Mouse (Mus musculus) cerebellum, adult 9-11 months (tissue): ENCODE data around the gene Tsc22d1.

ENCODE experiments used
- DNase-seq: peaks from one replicate; pipeline ENCODE4 v3.0.0; 2022

Gene Tsc22d1

DNA sequence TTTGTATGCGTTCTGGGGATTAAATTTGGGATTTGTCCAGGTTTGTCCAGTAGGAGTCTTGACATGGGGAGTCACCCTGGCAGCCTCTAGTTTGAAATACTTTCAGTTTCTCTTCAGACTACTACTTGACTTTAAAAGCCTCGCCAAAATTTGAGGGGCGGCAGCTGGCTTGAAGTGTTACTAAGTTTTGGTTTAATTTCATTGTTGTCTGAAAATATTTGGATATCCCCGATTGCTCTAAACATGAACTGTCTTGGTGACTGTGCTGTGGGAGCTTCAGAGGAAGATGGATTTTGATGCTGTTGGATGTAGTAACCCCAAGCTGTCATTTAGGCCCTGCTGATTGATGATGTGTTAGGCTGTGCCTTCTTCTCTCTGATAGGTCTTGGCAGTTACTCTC is 34.2 kb downstream of the Tsc22d1 start:
- no peak for DNase-seq

DNA sequence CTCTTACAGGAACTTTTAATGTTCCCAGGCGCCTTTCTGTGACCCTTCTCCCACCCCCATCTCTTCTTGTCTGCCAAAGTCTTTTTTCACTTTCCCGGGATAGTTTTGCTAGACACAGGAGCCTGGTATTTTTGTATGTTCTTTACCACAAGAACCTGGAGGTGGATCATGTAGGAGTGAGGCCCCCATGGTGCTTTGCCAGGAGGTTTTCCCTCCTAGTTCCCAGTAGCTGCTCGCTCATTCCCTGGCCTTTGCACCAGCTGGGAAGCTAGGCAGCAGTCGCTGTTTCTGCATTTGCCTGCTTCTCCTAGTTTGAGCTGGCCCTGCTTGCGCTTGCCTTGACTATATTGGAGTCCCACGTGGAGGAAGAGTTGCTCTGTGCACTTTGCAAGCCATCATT is 36.2 kb downstream of the Tsc22d1 start:
- DNase-seq, result no peak

DNA sequence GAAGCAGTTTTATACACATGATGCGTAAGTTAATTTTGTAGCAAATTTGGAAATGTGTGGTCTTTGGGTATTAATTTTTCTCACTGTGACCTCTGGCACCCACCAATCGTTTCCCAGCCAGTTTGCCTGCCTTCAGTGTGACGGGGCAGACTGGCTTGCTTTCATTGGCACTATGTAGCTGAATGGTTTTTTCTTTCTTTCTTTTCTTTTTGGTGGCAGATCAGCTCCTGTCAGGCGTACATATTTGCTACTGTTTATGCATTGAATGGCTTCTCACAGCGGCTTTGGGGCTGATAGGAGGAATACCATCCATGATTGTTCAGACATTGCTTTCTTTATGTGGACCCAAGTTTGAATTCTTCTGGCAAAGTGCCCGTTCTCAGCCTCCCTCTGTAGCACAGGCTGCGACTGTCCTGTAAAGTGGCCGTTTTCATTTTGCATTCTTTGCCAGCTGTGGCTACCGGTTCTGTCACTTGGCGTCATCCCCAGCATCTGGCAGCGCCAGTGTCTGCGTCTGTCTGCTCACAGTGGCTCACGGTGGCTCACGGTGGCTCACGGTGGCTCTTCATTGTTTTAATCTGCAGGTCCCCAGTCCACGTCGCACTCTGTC is 38.1 kb downstream of the Tsc22d1 start:
- no peak for DNase-seq

DNA sequence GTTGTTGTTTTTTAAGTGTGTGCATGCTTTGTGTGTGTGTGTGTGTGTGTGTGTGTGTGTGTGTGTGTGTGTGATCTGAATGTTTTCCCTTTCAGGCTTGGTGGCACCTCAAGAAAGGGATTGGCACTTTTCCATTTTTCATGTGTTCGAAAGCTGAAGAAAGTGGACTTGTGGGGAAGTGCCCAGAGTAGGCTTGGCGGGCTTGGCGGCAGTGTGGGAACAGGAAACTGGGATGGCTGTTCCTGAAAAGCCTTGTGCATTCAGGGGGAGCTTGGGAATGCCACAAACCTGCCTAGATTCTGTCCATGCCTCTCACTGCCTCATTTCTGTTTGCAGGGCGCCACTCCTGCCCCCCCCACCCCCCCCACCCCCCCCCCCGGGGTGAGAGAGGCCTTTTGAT is 39.9 kb downstream of the Tsc22d1 start:
- DNase-seq, result no peak

DNA sequence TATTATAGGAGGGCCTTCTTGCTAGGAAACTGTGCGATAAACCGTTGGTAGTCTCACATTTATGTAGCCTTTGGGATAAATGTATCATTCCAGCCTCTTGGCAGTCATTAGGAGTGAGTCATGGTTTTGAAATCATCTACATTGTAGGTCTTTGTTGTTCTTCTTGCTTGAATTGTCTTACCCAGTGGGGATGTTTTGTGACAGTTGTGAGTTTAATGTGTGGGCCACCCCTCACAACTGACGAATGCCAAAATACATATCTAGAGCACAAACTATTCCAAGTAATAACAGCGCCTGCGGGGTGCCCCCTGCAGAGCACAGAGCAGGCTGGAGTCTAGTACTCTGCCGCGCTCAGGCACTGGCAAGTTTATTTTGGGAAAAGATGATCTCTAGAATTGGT is 40.4 kb downstream of the Tsc22d1 start:
- no peak for DNase-seq

DNA sequence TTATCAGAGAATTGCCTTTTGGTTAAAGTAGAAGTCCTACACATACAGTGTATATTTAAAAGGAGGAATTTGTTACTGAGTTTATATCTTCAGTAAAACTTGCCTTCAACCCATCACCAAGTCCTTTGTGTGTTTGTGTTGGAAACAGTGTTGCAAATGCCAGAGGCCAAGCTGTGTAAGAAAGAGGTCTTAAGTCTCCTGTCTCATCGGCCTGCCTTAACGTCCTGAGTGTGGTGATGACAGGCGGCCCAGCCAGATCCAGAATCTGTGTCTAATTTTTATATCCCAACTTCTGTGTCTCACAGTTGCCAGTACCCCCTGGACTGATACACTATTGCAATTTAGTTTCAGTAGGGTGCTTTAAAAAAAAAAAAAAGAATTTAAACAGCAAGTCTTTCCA is 42.9 kb downstream of the Tsc22d1 start:
- DNase-seq, result no peak

DNA sequence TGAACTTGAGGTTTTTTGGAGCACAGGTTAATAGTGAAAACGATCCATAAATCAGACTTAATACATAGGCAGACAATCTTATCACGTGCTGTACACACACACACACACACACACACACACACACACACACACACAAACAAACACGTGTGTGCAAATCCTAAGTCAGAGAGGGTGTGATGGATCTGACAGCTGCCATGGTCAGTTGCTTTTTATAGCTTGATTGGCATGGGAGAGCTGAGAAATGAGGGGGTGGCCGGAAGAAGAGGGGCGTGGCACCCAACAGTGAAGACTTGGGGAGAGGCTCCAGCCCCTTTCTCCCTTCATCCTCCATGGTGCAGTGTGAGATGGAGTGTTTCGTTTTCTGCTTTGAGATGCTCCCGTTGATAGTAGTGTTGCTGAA is 45.4 kb downstream of the Tsc22d1 start:
- no peak for DNase-seq

DNA sequence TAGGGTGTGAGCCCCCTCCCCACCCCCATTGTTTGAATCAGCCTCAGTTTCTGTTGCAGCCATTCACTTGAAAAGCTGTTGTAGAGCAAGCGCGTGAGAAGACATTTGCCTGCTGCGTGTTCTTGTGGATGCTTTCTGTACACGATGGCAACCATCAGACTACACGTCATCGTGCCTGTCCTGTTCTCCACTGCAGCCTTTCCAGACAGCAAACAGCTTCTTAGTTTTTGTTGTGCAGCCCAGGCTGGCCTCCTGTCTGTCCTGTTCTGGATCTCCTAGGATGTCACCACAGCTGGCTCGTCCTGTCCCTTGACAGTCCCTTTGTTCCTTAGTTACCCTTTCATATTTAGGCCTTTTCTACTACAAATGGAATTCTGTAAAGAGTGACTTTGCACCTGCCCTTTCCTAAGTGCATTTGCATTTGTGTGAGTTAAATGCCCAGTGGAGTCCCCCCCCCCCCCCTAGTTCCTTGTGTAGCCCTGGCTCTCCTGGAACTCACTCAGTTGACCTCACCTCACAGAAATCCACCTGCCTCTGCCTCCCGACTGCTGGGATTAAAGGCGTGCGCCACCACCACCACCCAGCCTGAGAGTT is 46.5 kb downstream of the Tsc22d1 start:
- no peak for DNase-seq

DNA sequence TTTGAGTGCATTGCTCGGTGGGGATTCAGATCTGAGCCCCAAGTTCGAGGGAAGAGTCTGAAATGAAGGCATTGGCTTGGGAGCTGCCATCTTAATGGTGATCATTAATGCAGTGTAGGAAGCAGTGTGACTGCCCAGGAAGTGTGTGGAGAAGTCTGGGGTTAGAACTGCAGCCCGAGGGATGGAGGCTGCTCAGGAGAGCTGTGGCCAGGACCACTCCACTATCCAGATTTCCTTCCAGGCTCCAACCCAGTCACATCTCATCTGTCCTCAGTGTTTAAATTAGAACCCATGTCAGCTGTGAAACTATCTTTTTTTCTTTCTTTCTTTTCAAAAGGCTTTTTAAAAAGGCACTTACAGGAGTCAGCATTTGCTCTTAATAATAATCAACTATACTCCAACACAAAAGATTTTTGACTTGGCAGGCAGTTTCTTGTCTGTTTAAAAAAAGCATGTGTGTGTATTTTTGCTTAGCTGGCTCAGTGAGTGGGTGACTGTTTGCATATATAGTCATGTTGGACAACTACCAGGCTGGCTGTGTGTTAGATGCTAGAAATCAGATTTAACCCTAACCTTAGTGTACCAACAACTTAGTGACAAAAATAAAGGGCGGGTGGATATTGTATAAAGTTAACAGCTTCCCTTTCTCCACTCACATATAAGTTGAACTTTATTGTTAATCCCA is 48.8 kb downstream of the Tsc22d1 start:
- DNase-seq, result no peak

DNA sequence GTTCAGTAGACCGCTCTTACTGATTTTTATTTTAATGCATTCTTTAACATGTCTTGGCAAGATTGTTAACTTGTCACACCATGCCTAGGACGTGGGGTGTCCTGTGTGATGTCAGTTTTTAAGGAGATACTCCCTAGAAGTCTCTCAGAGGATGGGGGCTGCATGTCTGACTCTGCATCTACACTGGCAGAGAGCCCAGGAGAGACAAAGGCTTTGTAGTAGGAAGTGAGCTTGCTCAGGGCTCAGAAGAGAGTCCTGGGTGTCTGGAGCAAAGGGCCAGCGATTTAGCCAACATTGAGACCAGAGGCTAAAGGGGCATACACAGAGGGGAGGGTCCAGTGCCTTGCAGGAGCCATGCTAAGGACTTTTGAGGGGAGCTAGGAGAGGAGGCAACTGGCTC is 50.2 kb downstream of the Tsc22d1 start:
- DNase-seq, result no peak

DNA sequence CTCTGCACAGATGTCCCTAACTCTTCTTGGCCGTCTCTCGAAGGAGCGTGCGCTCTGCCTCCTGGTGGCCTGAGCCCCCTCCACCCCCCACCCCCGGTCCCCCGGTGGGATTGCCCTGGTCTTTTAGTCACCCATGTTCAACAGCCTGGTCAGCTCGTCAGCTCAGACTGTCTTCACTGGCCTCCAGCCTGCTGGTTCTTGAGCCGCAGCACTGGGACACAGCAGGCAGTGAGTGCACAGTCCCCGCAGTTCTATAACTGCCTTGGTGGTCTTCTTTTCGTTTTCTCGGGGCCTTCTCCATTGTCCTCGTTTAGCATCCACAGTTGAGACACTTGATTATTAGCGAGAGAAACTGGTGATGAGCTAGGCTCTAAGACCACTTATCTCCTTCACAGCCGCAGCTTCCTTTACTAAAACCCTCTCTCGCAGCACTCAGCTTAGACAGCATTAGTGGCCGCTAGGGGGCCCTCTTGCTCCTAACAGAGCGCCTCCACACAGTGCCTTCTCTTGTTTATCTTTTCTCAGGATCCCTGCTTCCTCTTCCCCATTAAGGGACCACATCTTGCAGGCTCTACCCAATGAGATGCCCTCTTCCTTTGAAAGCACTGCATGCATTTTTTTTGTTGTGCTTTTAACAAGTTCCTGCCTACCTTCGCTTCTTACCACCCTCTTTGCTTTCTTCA is 52.0 kb downstream of the Tsc22d1 start:
- peak; percentile 63 for DNase-seq

DNA sequence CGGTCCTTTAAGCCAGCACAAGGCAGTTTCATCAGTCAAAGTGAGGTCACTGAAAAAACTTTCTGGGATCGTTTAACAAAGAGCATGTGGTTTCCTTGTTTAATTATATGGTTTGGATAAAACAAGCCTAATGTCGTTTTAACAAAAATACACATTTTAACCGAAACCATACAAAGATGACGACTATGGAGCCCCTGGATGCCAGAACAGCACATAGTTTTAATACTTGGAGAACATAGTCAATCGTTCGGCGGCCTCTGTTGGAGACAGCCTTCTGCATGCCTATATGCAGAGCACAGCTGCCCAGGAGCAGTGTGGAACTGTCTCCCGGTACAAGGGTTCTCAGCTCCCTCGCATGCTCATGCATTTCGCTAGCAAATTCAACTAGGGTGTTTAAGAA is 53.2 kb downstream of the Tsc22d1 start:
- no peak for DNase-seq

DNA sequence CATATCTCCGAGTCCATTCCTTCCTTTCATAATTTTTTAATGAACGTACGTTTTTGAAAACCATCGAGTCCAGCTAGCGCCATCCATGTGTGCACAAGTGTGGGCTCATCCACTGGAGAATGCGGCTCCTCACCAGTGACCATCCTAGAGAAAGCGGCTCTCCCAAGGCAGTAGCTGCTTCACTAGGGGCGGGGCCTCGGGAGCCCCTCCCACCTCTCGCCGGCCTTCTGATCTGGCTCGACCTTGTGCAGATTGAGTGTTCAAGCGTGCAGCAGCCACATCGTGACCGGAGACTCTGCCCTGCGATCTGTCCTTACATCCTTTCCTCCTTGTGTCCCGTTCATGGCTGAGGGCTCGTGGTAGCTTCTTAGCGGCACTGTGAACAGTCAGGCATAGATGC is 56.5 kb downstream of the Tsc22d1 start:
- no peak for DNase-seq

DNA sequence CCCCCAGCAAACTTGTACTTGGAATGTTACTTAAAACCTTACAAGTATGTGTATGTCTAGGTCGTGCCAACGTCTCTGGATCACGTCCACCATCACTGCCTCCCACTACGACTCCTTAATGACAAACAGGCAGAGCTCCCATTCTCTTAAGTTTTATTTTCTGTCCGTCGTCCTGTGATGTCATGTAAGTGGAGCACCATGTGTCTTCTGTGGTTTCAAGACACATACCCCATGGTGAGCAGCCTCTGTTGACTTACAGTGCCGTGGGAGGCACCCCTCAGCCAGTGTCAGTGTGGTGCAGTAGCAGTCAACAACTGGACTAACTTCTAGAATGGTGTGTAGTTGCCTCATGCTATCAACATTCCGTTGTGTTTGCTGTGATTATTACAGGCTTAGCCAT is 57.7 kb downstream of the Tsc22d1 start:
- DNase-seq, result no peak

DNA sequence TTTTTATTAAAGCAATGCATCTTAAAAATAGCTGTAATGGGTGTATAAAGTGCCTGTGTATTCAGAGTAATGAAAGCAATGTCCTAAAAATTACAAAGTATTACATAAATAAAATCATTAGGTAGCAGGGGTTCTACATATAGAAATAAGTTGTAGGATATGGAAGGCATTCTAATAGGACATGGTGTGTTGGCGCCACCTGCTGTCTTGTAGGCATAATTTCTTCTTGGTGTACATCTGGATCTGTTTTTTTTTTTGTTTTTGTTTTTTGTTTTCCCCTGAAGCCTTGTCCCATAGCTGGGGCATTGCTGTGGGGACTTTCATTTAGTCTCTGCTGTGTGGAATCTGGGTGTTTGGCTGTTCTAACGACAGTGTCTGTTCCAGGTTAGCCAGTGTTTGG is 58.6 kb downstream of the Tsc22d1 start:
- DNase-seq, result no peak

DNA sequence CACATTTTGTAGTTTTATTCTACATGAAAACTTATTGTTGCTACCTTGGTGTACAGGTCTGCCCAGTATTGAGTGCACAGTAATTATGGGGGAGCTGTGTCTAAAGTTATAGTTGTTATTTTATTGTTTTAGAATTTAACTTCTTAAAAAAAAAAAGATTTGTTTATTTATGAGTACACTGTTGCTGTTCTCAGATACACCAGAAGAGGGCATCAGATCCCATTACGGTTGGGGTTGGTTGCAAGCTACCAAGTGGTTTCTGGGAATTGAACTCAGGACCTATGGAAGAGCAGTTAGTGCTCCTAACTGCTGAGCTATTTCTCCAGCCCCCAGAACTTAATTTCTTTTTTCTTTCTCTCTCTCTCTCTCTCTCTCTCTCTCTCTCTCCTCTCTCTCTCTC is 59.4 kb downstream of the Tsc22d1 start:
- no peak for DNase-seq

DNA sequence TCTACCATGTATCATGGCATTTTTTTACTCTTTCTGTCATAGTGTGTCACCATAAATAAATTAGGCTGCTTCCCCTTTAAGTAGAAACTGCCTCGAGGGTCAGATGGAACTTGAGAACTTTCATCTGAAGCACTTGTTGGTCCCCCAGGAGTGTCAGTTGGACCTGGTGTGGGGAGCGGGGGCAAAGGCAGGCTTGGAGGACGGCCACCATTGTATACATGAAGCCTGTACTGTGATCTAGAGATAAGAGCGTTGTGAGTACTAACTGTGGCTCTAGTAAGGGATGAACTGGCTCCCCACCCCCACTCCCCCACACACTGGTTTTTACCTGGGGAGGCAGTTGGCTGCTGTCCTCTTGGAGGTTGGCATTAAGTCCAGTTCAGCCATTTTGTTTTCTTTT is 62.0 kb downstream of the Tsc22d1 start:
- DNase-seq, result no peak

DNA sequence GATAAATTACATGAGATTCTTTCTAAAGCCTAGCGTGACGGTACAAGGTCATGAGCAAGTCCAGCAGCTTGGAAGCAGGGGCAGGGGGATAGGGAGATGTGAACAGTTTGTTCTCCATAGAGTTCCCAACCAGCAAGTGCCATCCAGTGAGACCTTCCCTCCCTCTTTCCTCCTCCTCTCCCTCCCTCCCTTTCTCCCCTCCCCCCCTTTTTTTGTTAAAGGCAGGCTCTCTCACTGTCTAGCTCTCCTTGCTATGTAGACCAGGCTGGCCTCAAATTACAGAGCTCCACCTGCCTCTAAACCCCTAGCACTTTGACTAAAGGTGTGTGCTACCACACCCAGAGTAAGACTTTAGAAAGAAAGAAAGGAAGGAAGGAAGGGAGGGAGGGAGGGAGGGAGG is 63.3 kb downstream of the Tsc22d1 start:
- DNase-seq, result no peak

DNA sequence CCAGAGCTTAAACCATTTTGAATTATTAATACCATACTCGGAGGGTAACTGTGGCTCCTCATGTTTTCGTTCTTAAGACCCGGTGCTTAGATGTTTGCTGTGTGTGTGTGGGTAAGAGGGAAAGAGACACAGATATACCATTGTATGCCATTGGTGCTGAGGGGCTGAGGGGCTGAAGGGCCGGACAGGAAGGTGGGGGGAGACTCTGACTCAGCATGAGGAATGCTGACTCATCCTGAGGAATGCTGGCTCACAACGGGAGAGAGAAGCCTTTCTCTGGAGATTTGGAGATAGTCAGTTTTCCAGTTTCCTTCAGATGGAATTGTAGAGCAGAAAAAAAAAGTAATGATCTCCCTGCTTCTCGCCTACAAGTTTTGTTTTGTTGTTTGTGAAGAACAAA is 63.9 kb downstream of the Tsc22d1 start:
- DNase-seq, result no peak

DNA sequence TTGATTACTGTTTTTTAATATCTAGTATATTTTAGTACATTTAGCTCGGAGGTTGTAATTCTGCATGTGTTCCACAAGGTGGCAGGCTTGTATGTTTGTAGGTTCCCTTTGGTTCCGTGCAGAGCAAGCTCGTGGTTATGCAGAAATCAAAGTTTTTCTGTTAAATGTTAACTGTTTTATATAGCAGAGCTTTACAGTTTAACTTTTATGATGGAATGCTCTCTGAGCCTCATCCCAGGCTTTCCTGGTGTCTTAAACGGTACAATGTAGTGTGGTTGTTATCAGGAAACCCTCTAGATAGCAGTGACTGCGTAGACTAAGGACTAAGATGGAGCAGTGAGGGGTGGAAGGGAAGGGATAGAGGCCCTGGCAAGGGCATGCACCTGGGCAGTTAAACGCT is 65.1 kb downstream of the Tsc22d1 start:
- no peak for DNase-seq

DNA sequence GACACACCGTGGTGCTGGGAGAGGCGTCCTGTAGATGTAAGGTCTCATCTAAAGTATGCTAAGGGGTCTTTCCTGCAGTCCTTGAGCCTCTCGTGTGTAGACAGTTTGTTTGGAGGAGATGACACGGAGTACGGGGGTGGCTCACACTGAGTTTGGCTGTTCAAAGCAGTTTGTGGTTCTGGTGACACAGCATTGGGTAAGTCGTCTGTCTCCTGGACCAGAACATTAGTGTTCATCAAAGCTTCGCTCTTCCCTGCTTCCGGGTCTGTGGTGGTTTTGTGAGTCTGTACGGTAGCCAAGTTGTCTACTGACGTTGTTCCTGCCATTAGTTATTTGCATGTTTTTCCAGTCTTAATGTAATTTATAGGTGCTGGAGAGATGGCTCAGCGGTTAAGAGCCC is 65.7 kb downstream of the Tsc22d1 start:
- no peak for DNase-seq

DNA sequence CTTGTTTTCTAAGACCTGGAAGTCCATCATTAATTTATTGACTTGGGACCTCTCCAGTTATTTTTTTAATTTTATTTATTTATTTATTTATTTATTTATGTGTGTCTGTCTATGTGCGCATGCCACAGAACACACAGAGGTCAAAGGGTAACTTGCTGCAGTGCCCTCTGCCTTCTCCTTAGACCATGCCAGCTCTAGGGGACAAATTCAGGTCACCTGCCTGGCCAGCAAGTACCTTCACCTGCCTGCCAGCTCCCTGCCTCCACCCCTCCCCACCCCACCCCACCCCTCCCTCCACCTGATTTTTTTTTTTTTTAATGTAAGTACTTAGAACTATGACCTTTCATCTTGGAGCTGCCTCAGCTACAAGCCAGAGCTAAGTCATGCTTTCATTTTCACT is 68.9 kb downstream of the Tsc22d1 start:
- DNase-seq, result no peak

DNA sequence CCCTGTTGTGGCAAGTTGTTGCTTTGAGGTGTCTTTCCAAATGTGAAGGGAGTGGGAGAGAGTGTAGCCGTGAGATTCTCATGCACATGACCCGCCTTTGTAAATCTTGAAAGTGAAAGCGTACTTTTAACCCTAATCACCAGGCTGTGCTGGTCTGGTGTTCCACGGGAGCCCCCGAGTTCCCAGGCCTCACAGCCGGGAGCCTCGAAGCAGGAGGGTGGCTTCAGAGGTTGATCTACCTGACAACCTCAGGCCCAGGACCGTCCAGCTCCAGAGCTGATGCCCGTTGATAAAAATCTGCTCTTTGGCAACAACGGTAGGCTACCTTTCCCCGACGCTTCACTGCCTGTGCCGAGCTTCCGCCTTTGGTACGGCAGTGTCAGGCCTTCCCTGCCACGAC is 72.8 kb downstream of the Tsc22d1 start:
- no peak for DNase-seq
